Mouse (Mus musculus) megakaryocyte, embryonic 14.5 days (primary cell): Measurements from ENCODE around the gene Zswim1. TPM values are rescaled to one million over a fixed set of nuclear protein-coding genes. Genes with fewer than 3 reads are reported as not detected.

Experiments
- H3K27me3 ChIP-seq: replicated peaks from 2 replicates; pipeline ENCODE3; 2012; ENCODE audit warnings: inconsistent platforms
- H3K36me3 ChIP-seq: replicated peaks from 2 replicates; pipeline ENCODE3; 2012; ENCODE audit warnings: low read length, inconsistent platforms, mixed read lengths
- H3K4me1 ChIP-seq: 2 replicates; pipeline ENCODE4 v1.6.1; 2012; ENCODE audit warnings: inconsistent platforms
- H3K4me3 ChIP-seq: replicated peaks from 2 replicates; pipeline ENCODE3; 2012; ENCODE audit warnings: moderate library complexity, mild to moderate bottlenecking, inconsistent platforms
- H3K9me3 ChIP-seq: 2 replicates; pipeline ENCODE4 v1.6.1; 2012; ENCODE audit warnings: inconsistent platforms
- FLI1 ChIP-seq: IDR thresholded peaks from 2 replicates; pipeline ENCODE4 v1.6.1; 2012; ENCODE audit warnings: low read length, inconsistent platforms, mixed read lengths
- GATA1 ChIP-seq: IDR thresholded peaks from 3 replicates; pipeline ENCODE4 v1.6.1; 2012; ENCODE audit warnings: mixed read lengths, low read length, inconsistent platforms, borderline replicate concordance
- polyA plus RNA-seq: library from polyadenylated mRNA; stranded (reverse); fragments of >175 nt; gene quantifications from 2 replicates; pipeline ENCODE4 v1.2.3, GENCODE M21; 2012; ENCODE audit warnings: low replicate concordance; ENCODE audit not compliant: insufficient read depth

Gene Zswim1
- polyA plus RNA-seq, 1 experiment = 15.6 TPM

DNA sequence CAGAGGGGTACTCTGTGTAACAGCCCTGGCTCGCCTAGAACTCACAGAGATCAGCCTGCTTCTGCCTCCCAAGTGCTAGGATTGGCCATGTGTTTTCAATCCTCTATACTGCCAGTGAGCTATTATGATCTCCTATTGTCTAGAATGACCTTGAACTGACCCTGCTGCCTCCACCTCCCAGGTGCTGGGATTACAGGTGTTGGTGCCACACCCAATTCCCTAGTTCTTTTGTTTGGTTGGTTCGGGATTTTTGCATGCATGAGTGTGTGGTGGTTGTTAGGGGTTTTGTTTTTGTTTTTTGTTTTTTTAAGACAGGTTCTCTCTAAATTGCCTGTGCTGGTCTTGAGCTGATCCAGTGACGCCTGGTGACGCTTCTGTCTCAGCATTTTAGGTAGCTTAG lies 1.5 kb downstream of the Zswim1 start:
- Histone ChIP-seq H3K4me3 (peak overlapping the region; percentile 99), H3K4me1 (peaks cover 47% of the 10 kb centered on the region), H3K27me3 (no peaks in the 10 kb centered on the region), H3K36me3 (peaks cover 81% of the 10 kb centered on the region), H3K9me3 (no peaks in the 10 kb centered on the region)
- TF ChIP-seq GATA1 (no peak), FLI1 (no peak)

DNA sequence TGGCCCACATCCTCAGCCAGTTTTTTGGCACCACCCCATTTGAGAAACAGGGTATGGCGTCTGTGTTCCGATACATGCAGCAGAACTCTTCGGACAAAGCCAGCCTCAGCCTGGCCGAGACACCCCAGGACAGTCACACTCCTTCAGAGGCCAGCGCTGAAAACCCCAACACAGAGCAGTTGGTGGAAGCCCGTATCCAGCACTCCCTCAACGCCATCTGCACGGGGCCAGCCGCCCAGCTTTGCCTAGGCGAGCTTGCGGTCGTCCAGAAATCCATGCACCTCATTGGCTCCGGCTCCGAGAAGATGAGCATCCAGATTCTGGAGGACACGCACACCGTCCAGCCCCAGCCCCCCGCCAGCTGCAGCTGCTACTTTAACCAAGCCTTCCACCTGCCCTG lies 3.0 kb downstream of the Zswim1 start:
- no peak overlapping the region for H3K4me3 ChIP-seq
- H3K36me3 ChIP-seq = peaks cover 68% of the 10 kb centered on the region
- H3K9me3 ChIP-seq = no peaks in the 10 kb centered on the region
- peaks cover 49% of the 10 kb centered on the region for H3K4me1 ChIP-seq
- TF ChIP-seq GATA1 = no peak
- no peak for TF ChIP-seq FLI1
- H3K27me3 ChIP-seq = no peaks in the 10 kb centered on the region

DNA sequence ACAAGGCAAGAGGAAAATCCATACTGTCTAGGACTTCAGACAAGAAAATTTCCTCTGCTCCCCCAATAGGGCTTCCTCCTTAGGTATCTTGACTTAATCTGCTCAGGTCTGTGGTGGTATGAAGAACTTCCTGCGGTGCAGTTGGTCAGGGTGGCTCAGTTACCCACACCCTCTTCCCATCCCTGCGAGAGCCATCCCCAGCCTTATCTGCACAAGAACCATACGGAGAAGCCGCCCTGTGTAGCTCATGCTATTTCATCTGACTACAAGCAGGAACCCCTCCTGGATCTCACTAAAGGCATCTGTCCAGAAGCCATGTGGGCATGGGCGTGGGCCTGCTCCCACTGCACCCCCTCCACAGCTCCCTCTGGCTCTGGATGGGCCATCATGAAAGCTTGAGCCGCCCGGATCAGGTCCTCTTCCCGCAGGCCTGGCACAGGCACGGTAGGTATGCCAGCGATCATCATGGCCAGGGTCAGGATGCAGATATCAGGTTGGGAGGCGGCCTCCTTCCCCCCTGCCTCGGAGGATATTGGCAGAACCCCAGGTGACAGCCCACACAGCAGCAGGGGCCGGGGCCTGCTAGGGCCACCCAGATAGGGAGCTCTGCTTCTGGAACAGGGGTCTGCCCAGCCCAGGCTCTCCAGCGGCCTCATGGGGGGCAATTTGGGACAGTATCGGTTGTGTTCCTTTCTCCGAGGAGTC lies 4.8 kb downstream of the Zswim1 start:
- Histone ChIP-seq H3K27me3 (peaks cover 3% of the 10 kb centered on the region), H3K4me3 (no peak overlapping the region), H3K36me3 (peaks cover 51% of the 10 kb centered on the region), H3K4me1 (peaks cover 48% of the 10 kb centered on the region), H3K9me3 (no peaks in the 10 kb centered on the region)
- TF ChIP-seq FLI1 = no peak
- no peak for TF ChIP-seq GATA1

DNA sequence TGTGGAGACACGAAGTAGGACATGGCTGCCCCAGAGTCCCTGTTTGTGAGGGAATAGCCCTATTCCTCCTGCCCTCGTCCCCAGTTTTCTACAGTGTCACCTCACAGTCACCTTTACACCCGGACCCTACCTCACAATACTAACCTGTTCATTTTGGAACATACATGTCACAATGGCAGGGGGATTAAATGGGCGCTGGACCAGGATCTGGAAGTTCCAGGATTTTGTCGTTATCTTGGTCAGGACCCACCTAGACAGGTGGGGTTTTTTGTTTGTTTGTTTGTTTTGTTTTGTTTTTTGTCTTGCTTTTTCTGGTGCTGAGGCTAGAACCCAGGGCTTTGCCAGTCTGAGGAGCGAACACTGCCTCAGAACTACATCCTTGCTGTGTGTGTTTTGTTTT lies 6.0 kb downstream of the Zswim1 start, which contains the start of gene Spata25:
Gene Spata25 (minus strand): TSS at position 101 of the 400 bp plus-strand sequence.
- Histone ChIP-seq H3K27me3 (peaks cover 3% of the 10 kb centered on the region), H3K9me3 (no peaks in the 10 kb centered on the region), H3K36me3 (peaks cover 51% of the 10 kb centered on the region), H3K4me3 (no peak within 1 kb of the TSS), H3K4me1 (peaks cover 54% of the 10 kb centered on the region)
- TF ChIP-seq GATA1 (no peak), FLI1 (no peak)

DNA sequence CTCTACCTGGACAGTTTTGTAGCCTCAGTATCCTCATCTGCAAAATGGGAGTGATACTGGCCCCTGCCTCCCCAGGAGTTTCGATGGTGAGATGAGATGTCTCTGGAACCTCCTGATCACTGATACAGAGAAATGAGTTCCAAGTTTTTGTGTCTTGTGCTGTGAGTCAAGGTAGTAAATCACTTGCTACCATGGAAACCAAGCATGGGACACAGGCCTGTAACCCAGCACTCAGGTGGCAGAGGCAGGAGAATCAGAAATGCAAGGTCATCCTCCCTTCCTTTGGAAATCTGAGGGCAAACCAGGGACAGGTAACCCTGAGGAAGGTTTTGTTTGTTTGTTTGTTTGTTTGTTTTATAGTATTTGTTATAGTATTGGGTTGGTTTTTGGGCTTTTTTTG lies 6.6 kb downstream of the Zswim1 start:
- Histone ChIP-seq H3K4me1 (peaks cover 54% of the 10 kb centered on the region), H3K27me3 (peaks cover 3% of the 10 kb centered on the region), H3K9me3 (no peaks in the 10 kb centered on the region), H3K36me3 (peaks cover 49% of the 10 kb centered on the region), H3K4me3 (no peak overlapping the region)
- TF ChIP-seq GATA1 (no peak), FLI1 (no peak)

DNA sequence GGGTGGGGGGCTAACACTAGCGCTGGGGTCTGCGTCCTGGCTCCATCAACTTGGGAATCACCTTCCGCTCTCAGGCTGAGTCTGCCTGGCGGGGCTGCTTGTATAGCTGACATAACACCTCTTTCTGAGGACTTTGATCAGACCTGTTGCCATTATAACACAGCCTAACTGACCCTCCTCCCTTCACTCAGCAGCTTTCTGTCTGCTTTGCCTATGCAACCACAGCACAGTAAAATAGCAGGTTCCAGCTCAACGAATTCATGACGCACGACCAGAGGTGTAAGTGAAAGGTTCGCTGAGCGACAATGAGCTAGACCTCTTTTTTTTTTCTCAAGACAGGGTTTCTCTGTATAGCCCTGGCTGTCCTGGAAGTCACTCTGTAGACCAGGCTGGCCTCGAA lies 8.5 kb downstream of the Zswim1 start:
- peaks cover 53% of the 10 kb centered on the region for H3K4me1 ChIP-seq
- no peak overlapping the region for H3K4me3 ChIP-seq
- H3K27me3 ChIP-seq = peaks cover 3% of the 10 kb centered on the region
- TF ChIP-seq GATA1 (no peak), FLI1 (no peak)
- no peaks in the 10 kb centered on the region for H3K9me3 ChIP-seq
- peaks cover 42% of the 10 kb centered on the region for H3K36me3 ChIP-seq

DNA sequence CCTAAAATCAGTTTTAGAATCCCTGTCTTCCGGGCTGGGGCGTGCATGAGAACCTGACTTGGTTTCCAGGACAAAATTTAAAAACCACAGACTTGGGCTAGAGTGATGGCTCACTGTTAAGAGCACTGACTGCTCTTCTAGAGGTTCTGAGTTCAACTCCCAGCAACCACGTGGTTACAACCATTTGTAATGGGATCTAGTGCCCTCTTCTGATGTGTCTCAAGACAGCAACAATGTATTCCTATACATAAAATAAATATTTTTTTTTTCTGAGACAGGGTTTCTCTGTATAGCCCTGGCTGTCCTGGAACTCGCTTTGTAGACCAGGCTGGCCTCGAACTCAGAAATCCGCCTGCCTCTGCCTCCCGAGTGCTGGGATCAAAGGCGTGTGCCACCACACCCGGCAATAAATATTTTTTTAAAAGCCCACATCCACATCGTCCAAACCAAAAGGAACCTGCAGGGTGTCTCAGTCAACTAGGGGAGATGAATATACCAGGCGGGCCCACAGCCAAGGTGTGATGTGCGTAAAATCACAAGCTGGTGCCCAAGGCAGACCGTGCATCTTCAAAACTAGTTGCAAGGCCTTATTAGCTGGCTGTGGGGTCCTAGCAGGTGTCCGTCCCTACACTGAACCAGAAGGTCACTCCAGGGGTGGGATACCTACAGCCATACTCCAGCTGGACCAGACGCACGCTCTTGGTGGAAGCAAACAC lies 9.7 kb downstream of the Zswim1 start:
- Histone ChIP-seq H3K4me3 (peak overlapping the region; percentile 99), H3K27me3 (peaks cover 3% of the 10 kb centered on the region), H3K36me3 (peaks cover 42% of the 10 kb centered on the region), H3K9me3 (no peaks in the 10 kb centered on the region), H3K4me1 (peaks cover 45% of the 10 kb centered on the region)
- TF ChIP-seq GATA1 (no peak), FLI1 (no peak)

DNA sequence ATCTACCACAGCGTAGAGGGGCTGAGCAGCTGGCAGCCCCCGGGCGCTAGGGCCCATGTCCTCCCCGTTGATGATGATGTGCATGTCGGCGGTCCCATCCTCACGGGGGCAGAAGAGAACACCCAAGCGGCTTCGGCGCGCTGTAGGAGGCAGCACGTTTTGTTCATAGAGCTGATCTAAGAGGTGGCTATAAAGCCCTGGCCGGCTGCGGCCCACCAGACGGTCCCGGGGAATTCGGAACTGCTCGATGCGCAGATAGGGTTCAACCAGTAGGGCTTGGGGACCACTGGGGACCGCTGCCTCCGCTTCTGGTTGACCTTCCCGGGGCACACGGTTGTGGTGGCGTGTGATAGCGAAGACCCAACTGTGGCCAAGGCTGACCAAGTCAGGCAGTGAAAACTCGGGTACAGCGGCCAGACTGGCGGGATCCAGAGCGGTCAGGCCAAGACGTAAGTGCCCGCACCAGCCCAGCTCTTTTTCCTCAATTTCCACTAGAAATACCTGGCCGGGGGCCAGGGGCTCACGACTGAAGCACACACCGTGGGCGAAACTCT lies 10.3 kb downstream of the Zswim1 start, which contains the start of gene Ctsa:
Gene Ctsa (plus strand): TSS at position 126 of the 554 bp plus-strand sequence.
- peaks cover 3% of the 10 kb centered on the region for H3K27me3 ChIP-seq
- H3K36me3 ChIP-seq = peaks cover 41% of the 10 kb centered on the region
- TF ChIP-seq FLI1 (no peak), GATA1 (no peak)
- H3K9me3 ChIP-seq = no peaks in the 10 kb centered on the region
- peak within 1 kb of the TSS; percentile 99 for H3K4me3 ChIP-seq
- H3K4me1 ChIP-seq = peaks cover 42% of the 10 kb centered on the region

DNA sequence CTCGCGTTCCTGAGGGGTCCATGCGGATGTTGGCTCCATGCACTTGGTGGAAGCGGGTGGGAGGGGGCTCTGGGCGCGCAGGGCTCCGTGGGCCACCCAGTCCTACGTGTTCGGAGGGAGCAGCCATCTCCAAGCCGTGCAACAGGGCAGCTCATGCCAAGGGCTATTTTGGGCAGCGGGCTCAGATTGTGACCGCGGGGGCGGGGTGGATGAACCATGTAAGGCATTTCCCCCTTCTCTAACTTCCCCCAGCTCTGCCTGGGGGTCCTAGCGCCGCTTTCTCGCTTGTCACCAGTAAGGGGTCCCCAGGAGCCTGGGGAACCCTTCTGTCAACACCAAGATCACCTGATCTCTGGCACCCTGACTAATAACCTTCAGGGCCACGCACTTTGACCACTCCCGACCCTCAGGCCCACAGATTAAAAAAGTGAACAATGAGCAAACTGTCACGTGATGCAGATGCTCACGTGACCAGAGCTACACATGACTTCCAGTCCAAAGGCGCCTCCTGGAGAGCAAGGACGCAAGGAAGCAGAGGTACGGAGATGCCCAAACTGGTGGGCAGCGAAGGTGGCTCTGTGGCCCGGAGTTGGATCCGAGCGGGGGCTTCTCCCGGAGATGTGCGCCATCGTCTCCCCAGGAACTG lies 11.0 kb downstream of the Zswim1 start, which contains the start of gene Neurl2:
Gene Neurl2 (minus strand): TSS at position 143 of the 646 bp plus-strand sequence.
- Histone ChIP-seq H3K9me3 (no peaks in the 10 kb centered on the region), H3K4me3 (peak within 1 kb of the TSS; percentile 99), H3K4me1 (peaks cover 42% of the 10 kb centered on the region), H3K27me3 (peaks cover 3% of the 10 kb centered on the region), H3K36me3 (peaks cover 41% of the 10 kb centered on the region)
- TF ChIP-seq FLI1 (no peak), GATA1 (no peak)

DNA sequence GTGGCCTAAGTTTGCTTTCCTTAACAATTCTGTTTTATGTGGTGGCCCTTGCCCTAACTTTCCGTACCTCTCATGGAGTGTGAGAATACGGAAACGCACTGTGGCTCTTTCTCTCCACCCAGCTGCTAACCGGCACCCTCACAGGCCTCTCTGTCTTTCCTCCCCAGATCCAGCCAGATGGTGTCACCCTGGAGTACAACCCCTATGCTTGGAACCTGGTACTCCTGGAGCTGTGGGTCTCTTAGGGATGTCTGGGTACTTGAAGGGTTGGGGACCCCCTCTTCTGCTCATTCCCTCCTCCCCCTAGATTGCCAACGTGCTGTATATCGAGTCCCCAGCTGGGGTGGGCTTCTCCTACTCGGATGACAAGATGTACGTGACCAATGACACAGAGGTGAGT lies 12.0 kb downstream of the Zswim1 start:
- TF ChIP-seq GATA1 (no peak), FLI1 (no peak)
- Histone ChIP-seq H3K4me3 (peak overlapping the region; percentile 99), H3K9me3 (no peaks in the 10 kb centered on the region), H3K4me1 (peaks cover 42% of the 10 kb centered on the region), H3K36me3 (peaks cover 45% of the 10 kb centered on the region), H3K27me3 (peaks cover 3% of the 10 kb centered on the region)
